Mouse (Mus musculus) frontal cortex, postnatal 14 days (tissue): ENCODE results near the gene Bckdk.
"Not testable (repeated sequence)": the region's sequence is repeated elsewhere in the genome, so short reads cannot be mapped to it uniquely, and the experiment has no call there.

Experiments used
- DNase-seq, 2 experiments: peaks; one replicate each; pipeline ENCODE4 v3.0.0; 2022; ENCODE audit warnings: low spot score in 2 of 2

Bckdk gene

DNA sequence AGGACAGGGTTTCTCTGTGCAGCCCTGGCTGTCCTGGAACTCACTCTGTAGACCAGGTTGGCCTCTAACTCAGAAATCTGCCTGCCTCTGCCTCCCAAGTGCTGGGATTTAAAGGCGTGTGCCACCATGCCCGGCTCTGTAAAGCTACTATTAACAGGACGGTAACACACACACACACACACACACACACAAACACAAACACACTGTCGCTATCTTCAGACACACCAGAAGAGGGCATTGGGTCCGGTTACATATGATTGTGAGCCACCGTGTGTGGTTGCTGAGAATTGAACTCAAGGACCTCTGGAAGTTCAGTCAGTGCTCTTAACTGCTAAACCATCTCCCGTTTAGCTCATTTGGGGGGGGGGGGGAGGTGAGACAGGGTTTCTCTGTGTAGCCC is 8.0 kb upstream of the Bckdk start:
- DNase-seq = not testable (repeated sequence)

DNA sequence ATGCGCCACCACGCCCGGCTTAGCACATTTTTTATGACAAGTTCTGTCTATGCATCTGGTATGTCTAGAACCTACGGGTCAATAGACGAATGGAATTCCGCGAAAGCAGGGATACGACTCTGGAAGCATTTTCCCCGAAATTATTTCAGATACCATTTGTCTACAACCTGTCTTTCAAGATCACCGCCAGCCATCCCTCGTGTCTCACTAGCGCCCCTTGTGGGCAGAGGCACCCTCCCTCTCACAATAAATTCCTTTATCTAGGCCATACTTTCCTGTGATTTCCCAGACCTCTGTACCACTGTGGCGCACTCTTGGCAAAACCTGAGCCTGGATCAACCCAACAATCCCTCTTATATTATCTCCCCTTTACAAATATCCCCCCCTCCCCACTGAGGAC is 7.5 kb upstream of the Bckdk start:
- DNase-seq = peak in 1 of 2 experiments; percentile 44

DNA sequence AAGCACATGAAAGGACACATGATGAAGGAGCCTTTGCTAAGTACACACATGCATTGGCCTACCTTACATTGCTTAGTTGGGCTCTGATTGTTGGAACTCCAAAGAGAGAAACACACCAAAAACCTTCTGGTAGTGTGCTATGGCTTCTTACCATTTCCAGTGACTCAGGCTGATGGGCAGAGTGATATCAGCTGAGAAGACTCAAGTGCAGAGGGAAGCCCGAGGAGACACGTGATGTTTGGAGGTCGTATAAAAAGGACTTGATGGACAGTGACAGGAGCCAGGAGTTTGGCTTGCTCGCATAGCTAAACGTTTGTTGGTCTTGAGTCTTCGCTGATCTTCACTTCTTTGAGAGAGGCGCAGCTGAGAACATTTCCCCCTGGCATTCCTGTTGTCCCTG is 6.3 kb upstream of the Bckdk start:
- no peak for DNase-seq

DNA sequence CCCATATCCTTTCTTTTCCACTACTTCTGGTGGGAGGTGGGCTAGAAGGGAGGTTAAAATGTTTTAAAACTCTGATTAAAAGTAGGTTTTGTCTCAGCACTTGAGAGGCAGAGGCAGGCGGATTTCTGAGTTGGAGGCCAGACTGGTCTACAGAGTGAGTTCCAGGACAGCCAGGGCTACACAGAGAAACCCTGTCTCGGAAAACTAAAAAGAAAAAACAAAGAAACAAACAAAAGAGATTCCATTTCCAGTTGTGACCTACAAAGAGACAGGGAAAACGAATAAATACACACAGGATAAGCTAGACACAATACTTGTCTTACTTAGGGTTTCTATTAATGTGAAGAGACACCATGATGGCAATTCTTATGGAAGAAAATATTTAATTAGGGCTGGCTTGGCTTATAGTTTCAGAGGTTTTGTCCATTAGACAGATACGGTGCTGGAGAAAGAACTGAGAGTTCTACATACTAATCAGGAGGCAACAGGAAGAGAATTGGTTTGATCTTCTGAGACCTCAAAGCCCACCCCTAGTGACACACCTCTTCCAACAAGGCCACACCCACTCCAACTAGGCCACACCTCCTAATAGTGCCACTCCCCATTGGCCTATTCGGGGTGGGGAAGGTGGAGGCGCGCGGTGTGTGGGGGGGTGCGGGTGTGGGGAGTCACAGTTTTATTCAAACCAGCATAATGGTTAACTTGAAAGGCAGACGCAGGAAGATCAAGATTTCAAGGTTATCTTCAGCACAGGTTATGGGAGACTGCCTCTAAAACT is 5.5 kb upstream of the Bckdk start:
- DNase-seq = no peak

DNA sequence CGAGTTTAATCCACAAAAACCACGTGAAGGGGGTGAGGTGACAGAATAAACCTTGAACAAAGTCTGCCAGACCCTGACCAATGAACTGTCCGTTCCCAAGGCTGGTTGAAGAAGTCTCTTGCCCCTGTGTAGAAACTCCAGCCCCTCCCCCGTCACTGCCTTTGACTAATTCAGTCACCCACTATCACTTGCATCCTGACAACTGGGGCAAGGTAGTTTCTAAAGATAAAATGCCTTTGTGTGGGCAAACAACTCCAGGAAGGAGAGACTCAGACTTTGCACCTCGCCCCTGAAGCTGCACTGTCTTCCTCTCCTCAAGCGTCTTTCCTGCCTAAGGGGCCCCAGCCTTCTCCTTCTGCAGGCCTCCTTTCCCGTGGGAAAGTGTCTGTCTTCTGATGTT is 3.9 kb upstream of the Bckdk start:
- DNase-seq = no peak

DNA sequence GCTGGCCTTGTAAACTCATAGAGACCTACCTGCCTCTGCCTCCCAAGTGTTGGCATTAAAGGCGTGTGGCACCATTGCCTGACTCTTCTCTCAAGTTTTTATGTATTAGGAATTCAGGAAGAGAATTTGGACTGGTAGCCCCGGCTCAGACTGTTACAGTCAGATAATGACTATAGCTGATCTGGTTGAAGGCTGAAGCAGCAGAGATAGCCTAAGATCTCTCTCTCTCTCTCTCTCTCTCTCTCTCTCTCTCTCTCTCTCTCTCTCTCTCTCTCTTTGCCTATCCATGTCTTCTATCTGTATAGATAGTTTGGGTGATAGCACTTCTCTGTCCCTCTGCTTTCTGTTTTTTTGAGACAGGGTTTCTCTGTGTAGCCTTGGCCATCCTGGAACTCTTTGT is 2.1 kb upstream of the Bckdk start:
- no peak for DNase-seq

DNA sequence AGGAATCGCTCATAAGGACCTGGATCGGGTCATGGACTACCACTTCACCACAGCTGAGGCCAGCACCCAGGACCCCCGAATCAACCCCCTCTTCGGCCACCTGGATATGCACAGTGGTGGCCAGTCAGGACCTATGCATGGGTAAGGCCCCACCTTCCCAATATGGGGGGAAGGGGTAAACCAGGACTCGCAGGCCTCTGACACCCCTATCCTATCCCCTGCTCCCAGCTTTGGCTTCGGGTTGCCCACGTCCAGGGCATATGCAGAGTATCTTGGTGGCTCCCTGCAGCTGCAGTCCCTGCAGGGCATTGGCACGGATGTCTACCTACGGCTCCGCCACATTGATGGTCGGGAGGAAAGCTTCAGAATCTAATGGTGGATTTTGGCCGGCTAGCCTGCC is 4.1 kb downstream of the Bckdk start:
- DNase-seq = no peak

DNA sequence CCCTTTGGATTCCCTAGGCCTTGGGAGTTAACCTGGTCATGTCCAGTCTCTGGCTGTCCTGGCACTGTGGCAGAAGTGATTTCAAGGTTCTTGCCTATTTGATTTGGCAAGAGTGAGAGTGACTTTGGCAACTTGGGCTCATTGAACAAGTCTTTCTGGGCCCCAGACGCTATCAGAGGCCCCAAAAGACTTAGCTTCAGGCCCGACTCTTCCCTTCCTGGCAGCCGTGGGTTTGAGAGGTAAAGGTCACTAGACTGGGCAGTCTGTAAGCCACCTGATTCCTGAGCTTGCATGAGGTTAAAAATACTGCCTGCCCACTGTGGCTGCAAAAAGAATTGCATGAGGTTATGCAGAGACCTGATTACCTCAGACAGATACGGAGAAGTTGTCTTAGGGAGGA is 4.8 kb downstream of the Bckdk start:
- no peak for DNase-seq

DNA sequence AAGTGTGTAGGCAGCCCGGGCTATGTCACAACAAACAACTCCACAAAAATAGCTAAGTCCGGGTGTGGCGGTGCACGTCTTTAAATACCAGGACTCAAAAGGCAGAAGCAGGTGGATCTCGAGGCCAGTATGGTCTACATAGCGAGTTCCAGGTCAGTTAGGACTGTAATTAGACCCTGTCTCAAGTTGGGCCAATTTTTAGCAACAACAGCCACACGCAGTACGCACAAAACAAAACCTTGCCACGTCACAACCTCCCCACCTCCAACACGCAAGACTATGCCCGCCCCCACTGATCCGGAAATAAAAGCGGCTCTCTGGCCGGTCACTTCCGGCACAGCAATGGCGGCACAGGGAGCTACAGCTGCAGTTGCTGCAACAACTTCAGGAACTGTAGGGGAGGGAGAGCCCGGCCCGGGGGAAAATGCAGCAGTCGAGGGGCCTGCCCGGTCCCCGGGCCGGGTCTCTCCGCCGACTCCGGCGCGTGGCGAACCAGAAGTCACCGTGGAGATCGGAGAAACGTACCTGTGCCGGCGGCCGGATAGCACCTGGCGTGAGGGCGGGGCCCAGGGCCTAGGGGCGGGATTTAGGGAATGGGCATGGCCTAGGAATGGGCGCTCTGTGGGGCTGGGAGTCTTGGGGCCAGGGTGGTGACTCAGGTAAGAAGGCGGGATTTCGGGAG is 8.4 kb downstream of the Bckdk start, which contains the start of gene Kat8:
TSS of gene Kat8 (plus strand) at position 327 of the 682 bp plus-strand sequence.
- DNase-seq = peak; percentile 76 to 79

DNA sequence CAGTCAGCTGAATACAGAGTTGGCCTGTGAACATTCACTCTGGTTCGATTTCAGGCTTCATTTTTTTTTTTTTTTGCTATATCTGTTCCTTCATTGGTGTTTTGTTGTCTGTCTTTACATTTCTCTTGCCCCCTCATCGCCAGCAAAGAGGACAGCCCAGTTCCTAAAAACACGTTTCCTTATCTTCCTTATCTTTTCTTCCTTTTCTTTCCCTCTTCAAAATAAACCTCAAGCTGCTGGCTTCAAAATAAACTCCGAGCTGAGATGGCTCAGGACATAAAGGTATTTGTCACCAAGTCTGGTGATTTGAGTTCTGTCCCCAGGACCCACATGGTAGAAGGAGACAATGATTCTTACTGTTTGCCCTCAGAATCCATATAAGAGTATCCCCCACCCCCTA is 9.1 kb downstream of the Bckdk start:
- no peak for DNase-seq

DNA sequence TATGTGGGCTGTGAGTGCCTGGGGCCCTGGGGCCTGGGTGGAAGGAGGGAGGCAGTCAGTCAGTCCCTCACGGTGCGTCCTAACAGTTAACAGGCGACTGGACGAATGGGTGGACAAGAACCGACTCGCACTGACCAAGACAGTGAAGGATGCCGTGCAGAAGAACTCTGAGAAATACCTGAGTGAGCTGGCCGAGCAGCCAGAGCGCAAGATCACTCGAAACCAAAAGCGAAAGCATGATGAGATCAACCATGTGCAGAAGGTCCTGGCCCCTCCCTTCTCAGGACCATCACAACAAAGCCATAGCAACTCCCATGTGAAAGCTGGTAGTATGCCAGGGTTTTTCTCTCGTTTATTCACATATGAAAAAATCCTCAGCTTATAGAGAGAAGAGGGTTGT is 11.4 kb downstream of the Bckdk start:
- no peak for DNase-seq

DNA sequence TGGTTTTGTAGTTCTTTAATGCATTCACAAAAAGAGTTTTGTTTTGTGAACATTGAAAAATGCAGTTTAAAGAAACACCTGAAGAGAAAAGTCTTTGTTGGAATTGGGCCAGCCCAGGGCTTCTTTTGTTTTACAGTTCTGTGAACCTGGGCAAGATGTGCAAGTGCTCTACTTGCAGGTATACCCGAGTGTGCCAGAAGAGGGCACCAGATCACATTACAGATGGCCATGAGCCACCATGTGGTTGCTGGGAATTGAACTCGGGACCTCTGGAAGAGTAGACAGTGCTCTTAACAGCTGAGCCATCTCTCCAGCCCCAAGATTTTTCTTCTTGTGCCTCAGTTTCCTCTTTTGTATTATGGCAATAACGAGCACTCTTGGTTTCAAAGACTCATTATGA is 14.3 kb downstream of the Bckdk start:
- DNase-seq = no peak

DNA sequence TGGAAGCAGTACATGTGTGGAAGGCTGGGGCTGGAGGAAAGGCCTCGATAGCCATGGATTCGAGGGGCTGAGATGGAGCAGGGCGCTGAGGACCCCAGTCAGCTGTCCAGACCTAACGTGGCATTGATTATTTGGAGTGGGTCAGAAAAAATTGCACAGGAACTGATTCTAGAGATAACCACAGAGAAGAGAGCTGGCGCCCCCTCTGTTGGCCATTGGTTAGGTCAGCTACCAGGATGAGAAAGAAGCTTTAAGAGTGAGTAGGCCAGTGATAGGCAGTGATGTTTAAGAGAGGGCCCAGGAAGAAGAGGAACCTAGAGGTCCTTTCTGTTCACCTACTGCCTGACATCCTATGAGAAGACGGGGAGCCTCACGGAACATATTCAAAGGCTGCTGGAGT is 15.4 kb downstream of the Bckdk start:
- DNase-seq = no peak

DNA sequence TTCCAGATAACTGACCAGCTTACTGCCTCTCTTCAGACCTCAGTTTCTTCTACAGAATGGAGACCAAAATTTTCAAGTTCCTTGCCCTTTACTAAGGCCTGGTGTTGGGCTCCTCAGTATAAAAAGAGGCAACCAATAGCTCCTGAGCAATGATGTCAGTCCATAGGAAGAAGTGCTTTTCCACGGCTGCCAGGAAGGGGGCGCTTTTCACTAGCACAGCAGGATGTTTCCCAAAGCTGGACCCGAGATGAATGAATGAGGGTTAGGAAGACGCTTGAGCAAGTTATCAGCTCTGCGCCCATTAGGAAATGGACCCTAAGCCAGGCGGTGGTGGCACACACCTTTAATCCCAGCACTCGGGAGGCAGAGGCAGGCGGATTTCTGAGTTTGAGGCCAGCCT is 17.6 kb downstream of the Bckdk start:
- no peak for DNase-seq

DNA sequence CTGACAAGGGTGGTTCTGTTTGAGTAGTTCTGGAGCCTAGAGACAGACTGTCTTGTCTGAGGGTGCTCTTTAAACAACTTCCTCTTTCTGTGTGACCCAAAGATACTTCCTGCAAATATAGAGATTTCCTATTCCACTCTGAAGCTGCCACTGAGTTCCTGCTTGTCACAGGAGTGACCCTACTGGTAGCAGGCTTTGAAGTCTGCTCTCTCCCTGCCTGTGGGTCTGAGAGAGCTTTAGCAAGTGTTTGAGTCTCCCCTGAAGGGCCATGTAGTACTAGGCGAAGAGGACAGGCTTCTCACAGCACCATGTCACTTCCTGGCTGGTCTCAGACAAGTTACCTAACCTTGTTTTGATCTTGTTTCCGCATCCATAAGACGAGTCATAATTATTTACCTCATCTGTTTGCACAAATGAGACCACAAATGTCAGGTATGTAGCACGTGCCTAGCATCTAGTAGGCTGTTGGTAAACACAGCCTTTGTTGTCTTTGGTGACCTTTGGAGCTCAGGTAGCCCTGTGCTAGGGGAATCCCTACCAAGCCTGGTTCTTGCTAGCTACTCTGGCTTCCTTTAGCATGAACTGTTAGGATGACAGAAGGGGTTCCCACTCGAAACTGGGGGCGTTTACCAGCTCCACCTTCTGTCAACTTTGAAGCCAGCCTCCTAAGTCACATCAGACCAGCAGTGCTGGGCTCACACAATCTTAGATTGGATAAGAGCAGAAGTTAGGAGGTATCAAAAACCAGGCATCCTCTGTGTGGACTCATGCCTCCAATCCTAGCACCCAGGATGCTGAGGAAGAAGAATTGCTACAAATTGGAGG is 18.8 kb downstream of the Bckdk start:
- DNase-seq = no peak

DNA sequence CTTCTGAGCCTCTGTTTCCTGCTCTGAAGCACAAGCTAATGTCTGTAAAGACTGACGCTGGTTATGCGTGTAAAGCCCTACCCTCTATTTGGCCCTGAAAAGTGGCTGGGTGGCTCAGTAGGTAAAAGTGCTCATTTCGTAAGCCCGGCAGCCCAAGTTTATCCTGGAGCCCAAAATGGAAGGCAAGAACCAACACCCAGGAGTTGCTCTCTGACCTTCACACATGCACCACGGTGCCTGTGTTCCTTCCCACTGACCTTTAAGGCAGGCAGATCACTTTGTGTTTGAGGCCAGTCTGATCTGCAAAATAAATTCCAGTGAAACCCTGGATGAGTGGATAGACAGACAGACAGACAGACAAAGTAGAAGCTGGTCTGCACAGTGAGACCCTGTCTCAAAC is 19.8 kb downstream of the Bckdk start:
- DNase-seq = no peak

DNA sequence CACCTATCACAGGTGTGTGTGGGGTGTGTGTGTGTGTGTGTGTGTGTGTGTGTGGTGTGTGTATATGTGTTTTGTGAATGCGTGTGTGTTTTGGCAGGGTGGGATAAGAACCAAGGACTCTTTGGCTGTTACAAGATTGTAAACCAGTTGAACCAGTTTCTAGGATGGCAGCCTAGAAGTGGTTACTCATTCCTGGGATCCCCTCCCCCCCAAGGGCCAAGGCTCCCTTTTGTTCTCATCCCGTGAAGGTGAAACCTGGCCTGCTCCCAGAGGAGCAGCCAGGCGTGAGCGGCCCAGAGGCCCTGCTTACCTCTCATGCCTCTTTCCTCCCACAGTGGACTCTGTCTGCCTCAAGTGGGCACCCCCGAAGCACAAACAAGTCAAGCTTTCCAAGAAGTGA is 21.4 kb downstream of the Bckdk start:
- no peak for DNase-seq

DNA sequence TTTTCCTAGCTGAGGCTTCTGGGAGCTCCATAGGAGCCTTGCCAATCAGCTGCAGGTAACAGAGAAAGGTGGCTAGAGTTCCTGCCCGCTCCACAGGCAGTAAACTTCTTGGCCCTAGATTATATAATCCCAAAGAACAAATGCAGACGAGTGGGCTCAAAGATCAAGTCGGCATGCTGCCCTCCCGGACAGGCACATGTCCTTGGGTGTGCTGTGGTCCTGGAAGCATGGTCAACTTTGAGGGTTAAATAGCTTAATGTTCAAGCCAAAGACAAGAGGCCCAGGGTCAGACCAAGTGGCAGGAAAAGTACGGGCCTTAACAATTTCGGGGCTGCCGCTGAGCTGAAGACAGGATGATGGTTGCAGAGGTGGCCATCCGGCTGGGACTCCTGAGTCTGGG is 22.2 kb downstream of the Bckdk start:
- no peak for DNase-seq

DNA sequence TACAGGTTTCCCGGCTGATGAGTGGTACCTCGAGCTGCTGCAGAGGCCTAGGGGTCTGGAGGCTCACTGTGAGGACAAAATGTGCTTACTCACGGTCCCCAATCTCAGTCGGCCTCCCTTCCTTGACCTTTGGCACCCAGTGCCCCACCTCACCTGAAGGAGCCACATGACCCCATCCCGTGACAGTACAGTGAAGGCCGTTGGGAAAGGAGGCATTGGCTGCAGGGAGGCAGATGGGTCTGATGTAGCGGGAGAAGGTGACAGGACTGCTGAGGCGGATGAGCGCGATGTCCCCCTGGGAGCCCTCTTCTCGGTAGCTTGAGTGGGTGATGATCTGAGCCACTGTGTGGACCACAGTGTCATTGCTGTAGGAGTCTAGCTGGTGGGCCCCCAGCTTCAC is 23.0 kb downstream of the Bckdk start:
- no peak for DNase-seq

DNA sequence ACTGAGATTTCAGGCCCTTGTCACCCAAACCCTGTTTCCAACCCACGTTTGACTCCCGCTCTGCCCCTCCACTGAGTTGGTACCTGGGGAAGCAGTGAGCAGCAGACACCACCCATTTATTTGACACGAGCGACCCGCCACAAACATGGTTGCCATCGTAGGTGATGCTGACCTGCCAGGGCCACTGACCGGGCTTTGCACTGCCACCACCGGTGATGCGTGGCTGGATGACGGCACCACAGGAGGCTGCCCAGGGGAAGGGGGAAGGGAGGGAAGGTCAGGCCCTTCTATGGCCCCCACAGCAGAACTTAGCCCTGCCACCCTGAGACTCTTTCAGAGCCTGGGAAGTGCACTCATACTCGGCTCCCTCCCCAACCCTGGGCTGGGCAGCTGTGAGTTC is 23.8 kb downstream of the Bckdk start:
- DNase-seq = no peak

DNA sequence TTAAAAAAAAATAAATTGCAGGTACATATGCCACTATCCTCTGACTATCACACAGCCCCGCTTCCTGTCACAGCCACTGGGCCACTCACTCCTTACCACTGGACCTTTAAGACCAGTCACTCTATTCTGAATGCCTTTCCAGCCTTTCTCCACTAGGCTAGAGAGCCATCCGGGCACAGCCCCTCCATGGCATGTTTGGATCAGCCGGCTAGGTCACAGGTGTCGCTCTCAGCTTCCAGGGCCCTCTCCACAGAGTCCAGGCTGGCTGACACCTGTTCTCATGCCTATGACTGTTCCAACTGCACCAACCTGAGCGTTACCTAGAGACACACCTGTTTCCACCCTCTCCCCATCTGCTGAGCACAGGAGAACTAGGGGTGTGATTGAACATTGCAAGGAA is 24.7 kb downstream of the Bckdk start:
- no peak for DNase-seq

DNA sequence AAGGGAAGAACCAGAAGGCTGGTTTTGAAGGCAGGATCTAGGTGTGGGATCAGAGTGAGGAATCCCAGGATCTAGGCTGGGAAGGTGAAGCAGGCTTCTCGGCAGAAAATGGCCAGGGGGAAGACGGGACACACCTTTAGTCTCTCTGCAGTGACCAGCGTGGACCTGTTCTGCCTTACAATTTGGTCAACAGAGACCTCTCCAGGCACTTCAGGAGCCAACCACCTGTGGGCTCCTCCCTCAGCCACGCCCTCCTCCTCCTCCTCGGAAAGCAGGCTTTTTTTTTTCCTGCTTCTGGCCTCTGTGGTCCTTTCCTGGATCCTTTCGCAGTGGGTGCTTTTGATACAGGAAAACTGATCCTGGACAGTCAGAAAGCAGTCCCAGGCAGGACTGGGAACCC is 26.0 kb downstream of the Bckdk start, which contains the start of gene Prss8:
TSS of gene Prss8 (minus strand) at position 182 of the 400 bp plus-strand sequence.
- DNase-seq = no peak

DNA sequence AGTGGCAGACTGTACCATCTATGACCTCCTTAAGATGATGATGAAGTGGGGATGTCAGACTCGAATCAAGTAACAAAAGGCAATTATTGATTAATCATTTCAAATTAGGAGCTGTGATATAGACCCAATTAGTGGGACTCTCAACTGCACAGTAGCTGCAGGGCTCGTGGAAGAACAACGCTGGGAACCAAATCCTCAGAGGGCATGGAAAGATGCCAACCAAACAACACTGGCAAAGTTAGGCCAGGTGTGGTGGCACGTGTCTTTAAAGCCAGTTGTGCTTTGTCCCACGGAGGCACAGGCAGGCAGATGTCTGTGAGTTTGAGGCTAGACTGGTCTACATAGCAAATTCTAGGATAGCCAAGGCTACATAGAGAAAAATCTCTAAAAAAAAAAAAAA is 26.8 kb downstream of the Bckdk start:
- no peak for DNase-seq
